Mouse (Mus musculus) testis, adult 2 months (tissue): ENCODE measurements around the gene Nfib. TPM values are rescaled to one million over a fixed set of nuclear protein-coding genes. Genes with fewer than 3 reads are reported as not detected.

Source experiments
- H3K27ac ChIP-seq: fragments of 200-500 bp; 2 replicates; pipeline ENCODE4 v1.5.1; 2012; ENCODE audit warnings: low read depth, low read length; ENCODE audit not compliant: control insufficient read depth, insufficient read depth
- H3K27me3 ChIP-seq: fragments of 200-500 bp; 2 replicates; pipeline ENCODE4 v1.6.1; 2012; ENCODE audit warnings: mild to moderate bottlenecking, low read length, moderate library complexity; ENCODE audit not compliant: control insufficient read depth, insufficient read depth
- H3K36me3 ChIP-seq: fragments of 200-500 bp; 2 replicates; pipeline ENCODE4 v1.6.1; 2012; ENCODE audit warnings: mild to moderate bottlenecking, low read length; ENCODE audit not compliant: control insufficient read depth, insufficient read depth
- H3K4me1 ChIP-seq: fragments of 200-500 bp; 2 replicates; pipeline ENCODE4 v1.6.1; 2012; ENCODE audit warnings: low read length; ENCODE audit not compliant: control insufficient read depth, insufficient read depth
- H3K4me3 ChIP-seq: fragments of 200-500 bp; 2 replicates; pipeline ENCODE4 v1.5.1; 2012; ENCODE audit warnings: low read depth, mild to moderate bottlenecking, low read length, moderate library complexity, mixed read lengths; ENCODE audit not compliant: control insufficient read depth
- CTCF ChIP-seq: fragments of 200-500 bp; IDR thresholded peaks from 2 replicates; pipeline ENCODE4 v1.5.1; 2012; ENCODE audit warnings: low read depth, mild to moderate bottlenecking, inconsistent platforms, low read length, moderate library complexity; ENCODE audit not compliant: control insufficient read depth, insufficient read depth, insufficient replicate concordance
- POLR2A ChIP-seq: fragments of 200-500 bp; IDR thresholded peaks from 2 replicates; pipeline ENCODE4 v1.6.1; 2012; ENCODE audit warnings: low read depth, mild to moderate bottlenecking, inconsistent platforms, low read length, moderate library complexity; ENCODE audit not compliant: control insufficient read depth
- polyA plus RNA-seq: library from polyadenylated mRNA; depleted of rRNA; stranded (reverse); fragments of >200 nt; gene quantifications from 2 replicates; pipeline ENCODE4 v1.2.3, GENCODE M21; 2012

Gene Nfib
- polyA plus RNA-seq, 1 experiment: 1.2 TPM

DNA sequence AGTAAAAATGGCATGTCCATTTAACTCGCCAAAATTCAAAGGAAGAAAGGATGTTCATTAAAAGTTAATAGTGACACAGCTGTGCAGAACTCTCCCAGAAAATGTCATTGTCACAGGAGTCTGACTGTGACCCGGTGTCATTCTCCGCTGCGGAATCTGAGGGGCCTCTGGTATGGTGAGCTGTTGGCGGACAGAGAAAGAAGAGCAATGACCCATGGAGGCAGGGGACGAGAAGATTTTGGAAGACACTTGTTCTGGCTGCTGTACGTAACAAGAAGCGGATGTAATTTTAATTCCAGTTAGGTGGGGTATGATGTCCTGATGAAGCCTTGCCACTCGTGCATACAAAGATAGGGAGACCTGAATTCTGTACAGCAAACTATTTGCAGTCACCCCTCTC is 120.0 kb downstream of the Nfib start:
- Histone ChIP-seq H3K4me3 (no peak overlapping the region), H3K27me3 (no peaks in the 10 kb centered on the region), H3K27ac (no peak overlapping the region), H3K36me3 (no peaks in the 10 kb centered on the region), H3K4me1 (peaks cover 3% of the 10 kb centered on the region; the same call in 1 of the 2 replicates)
- TF ChIP-seq CTCF (no peak), POLR2A (no peak)

DNA sequence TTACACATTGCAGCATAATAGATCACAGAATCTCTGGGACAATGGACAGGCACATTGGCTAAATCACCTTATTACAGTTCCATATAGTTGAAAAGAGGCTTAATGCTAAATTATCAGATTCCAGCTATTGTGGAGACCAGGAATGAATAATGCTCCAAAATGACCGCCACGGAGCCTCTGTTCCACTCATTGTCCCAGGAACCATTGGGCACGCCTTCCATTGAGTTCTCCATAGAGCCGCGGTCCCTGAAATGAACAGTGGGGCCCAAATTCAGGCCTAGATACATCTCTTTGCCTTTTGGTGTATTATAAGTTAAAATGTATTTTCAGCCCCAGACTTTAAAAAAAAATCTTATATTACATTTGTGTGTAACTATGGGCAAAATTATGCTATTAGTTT is 120.5 kb downstream of the Nfib start:
- Histone ChIP-seq H3K4me1 (peaks cover 3% of the 10 kb centered on the region; the same call in 1 of the 2 replicates), H3K27ac (no peak overlapping the region), H3K27me3 (no peaks in the 10 kb centered on the region), H3K36me3 (no peaks in the 10 kb centered on the region), H3K4me3 (no peak overlapping the region)
- TF ChIP-seq POLR2A: no peak
- no peak for TF ChIP-seq CTCF

DNA sequence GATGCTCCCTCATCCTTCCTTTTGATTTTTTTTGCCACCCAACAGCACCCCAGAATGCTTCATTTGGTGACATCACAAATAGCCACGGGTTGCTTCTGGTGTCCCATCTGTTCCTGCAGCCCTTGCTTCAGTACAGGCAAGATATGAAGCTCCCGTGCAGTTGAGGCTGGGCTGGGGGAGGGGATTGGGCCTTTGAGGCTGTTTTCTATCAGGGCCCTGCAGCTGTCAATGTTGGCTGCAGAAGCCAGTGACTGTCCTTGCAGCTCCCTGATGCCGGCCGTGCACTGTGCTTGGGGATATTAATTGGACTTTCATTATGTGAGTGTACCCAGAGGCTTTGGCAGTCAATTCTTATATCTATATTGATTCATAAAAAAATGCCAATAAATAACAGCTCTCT is 121.0 kb downstream of the Nfib start:
- Histone ChIP-seq H3K36me3 (no peaks in the 10 kb centered on the region), H3K4me1 (peaks cover 3% of the 10 kb centered on the region; the same call in 1 of the 2 replicates), H3K4me3 (no peak overlapping the region), H3K27me3 (no peaks in the 10 kb centered on the region), H3K27ac (no peak overlapping the region)
- TF ChIP-seq POLR2A (no peak), CTCF (no peak)

DNA sequence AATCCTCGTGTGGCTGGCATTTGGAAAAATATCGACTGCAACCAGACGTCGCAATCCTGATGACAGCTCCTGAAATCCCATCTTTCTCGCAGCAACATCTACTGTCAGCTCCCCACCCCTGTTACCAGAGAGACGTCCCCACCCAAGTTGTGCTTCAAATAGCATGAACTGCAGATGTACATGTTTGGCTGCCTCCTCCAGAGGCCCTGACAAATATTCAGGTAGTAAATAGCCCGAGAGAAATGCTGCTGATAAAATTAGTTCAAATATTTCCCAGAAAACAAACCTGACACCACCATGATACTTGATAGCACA is 132.3 kb downstream of the Nfib start:
- Histone ChIP-seq H3K27ac (no peak overlapping the region), H3K27me3 (no peaks in the 10 kb centered on the region), H3K36me3 (no peaks in the 10 kb centered on the region), H3K4me1 (peaks cover 5% of the 10 kb centered on the region), H3K4me3 (no peak overlapping the region)
- TF ChIP-seq CTCF: no peak
- TF ChIP-seq POLR2A: no peak

DNA sequence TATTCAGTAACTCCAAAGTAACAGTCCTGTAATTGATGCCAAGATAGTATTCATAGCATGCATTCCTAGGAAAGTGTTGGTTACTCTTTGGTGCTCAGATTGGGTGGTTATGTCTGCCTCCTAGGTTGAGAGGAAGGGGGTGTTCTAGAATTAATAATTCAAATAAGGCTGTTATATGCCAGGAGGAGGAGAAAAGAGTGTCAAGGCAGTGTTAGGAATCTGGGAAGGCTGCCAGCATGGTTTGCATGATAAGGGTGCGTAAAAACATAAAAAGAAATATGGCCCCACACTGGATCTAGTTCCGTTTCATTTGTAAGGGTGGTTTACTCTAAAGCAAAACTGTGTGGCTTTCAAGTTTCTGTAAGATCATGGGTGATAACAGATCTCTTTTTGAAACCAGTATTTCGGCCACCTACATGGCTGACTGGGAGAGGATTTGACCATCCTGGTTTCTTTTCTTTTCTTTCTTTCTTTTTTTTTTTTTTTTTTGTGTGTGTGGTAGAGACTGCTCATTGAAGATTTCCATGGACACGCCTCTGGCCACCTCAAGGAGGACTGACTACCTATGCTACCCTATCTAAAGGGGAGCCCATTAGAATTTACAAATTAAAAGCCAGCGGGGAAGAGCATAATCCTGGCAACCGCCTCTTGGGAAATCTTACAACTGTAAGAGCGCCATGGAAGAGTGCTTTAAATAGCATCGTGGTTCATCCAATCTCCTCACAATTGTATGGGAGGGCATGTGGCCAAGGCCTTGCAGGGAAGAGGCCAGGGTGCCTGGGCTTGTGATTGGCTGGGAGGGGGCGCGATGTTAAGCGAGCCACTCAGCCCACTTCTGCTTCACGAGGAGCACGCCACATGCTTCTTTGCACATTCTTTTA is 132.9 kb downstream of the Nfib start:
- TF ChIP-seq CTCF (no peak), POLR2A (no peak)
- no peaks in the 10 kb centered on the region for H3K36me3 ChIP-seq
- no peaks in the 10 kb centered on the region for H3K27me3 ChIP-seq
- H3K27ac ChIP-seq: no peak overlapping the region
- H3K4me3 ChIP-seq: no peak overlapping the region
- peaks cover 5% of the 10 kb centered on the region for H3K4me1 ChIP-seq

DNA sequence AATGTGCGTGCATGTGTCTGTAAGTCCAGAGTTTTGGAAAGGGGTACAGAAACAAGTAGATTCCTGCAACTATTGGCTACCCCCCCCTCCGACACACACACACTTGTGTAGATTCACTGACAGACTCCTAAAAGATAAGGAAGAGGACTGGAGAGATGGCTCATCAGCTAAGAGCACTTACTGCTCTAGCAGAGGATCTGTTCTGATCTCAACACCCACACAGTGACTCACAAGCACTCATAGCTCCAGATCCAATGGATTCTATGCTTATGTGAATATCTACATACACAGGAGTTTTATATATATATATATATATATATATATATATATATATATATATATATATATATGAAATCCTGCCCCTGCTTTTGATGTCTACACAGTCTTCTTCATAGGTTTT is 146.7 kb downstream of the Nfib start:
- Histone ChIP-seq H3K4me1 (no peaks in the 10 kb centered on the region), H3K36me3 (no peaks in the 10 kb centered on the region), H3K27ac (no peak overlapping the region), H3K27me3 (no peaks in the 10 kb centered on the region), H3K4me3 (no peak overlapping the region)
- TF ChIP-seq POLR2A (no peak), CTCF (no peak)

DNA sequence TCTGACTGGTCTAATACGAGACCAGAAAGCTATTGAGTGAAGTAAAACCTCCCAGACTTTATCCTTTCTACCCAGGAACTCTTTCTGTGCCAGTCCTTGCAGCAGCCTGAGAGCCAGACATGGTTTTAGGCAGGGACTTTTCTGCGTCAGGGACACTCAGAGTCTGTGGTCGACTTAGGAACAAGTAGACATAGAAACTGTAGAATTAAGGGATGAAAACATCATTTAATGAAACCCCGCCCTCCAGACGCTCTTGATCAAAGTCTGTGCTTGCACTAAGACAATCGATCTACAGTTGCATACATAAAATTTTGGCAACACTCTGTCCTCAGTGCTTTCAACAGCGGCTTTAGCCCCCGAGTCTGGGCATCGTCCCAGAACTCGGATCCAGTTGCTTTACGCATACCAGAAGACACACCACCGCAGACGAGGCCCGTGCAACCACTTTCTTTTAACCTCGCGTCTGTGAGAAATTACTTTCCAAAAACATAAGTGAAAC is 149.8 kb downstream of the Nfib start:
- Histone ChIP-seq H3K4me3 (no peak overlapping the region), H3K27me3 (no peaks in the 10 kb centered on the region), H3K4me1 (no peaks in the 10 kb centered on the region), H3K36me3 (no peaks in the 10 kb centered on the region), H3K27ac (no peak overlapping the region)
- TF ChIP-seq POLR2A (no peak), CTCF (no peak)
